Mouse (Mus musculus): ENCODE data around the gene Clec2e. TPM values are rescaled to one million over a fixed set of nuclear protein-coding genes. Genes with fewer than 3 reads are reported as not detected.
"Not testable (repeated sequence)": the region's sequence is repeated elsewhere in the genome, so short reads cannot be mapped to it uniquely, and the experiment has no call there.

The Clec2e gene
- total RNA-seq (2021) = not detected

DNA sequence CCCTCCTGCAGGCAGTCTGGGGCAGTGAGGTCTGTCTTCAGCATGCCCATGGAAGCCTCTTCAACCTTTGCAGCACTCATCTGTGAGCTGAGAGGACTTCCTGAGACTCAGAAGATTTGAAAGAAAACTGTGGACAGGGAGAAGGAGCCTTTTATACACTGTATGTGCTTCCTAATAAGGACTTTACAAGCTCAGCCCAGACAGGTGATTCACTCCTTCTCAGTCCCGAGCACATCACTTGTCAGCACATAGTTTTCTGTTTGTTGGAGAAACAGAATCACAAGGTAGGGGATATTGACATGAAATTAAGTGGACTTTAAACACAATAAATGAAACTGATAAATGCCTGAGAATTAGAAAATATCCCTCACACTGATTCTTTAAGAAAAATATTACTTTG, at the start of gene Clec2e:
Clec2e (minus strand) TSS at position 120 of the 400 bp plus-strand sequence.
- intact Hi-C loops (cut with DNase I); DNase-seq: not testable (repeated sequence)

DNA sequence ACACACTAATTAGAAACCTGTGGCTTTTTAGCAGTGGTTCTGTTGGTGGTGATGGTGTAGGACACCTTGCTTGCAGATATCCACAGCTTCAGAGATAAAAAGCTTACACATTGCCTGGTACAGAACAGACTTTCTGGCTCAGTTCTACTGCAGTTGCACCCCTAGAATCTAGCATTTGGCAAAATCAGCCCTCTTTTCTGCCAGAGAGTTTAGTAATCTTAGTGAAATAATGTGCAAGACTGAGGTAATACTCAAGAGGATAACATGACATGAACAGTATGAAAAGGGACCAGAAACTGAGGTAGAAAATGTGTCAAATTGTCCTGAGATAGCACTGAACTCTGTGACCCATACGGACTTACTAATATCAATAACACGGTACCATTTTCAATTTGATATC, 46.1 kb upstream of the Clec2e start:
- DNase-seq = no peak

DNA sequence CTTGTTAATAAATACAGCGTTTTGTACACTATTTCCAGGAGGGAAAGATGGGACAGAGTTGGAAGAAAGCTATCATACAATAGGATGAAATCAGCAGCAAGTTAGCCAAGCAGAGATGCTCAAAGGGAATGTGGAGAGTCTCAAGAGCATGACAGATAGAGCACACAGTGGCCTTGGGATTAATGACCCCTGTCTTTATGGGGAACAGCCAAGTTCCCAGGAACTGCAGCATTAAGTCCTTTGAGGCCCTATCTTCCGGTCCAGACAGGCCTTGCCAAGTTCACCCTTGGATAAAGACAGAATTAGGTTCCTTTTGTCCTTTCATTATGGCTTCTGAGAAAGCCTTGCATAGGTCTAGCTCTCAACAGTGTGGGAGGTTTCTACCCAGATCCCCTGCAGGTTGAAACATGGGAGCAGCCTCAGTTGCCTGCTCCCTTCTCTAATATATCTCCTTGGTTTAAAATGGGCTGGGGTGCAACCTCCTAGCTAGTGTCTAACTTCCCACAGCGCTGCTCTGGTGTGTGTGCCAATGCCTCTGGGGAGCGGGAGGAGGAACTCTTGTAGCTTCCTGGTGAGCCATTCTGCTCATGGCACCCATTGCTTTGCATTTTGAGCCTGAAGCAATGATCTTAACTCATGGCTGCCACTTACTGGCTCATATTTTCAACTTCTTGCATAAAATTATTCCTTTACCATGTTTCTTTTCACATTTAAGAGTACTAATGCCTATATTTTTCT, 32.1 kb upstream of the Clec2e start:
- intact Hi-C loops (cut with DNase I) = loop anchor here (5.0 kb wide), 1 partner anchor 45 kb away; no protein-coding TSS in a partner anchor
- DNase-seq = no peak

More for the DNA sequence above, 46.1 kb upstream of the Clec2e start:
- intact Hi-C loops (cut with DNase I) = no loop called here

DNA sequence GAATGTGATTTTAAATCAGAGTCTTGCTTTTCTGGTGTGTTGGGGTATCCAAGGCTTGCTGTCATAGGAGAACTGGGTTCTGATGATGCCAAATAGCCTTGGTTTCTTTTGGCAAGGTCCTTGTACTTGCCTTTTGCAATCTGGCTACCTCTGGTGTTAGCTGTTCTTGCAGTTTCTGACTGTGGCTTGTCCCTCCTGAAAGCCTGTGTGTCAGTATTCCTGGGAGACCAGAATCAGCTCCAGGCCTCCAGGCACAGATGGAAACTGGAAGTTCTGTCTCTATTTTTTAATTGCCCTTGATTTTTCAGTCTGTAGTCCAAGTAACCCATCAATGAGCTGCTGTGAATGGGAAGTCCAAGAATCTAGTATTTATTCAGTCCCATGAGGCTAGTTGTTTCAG, 26.1 kb upstream of the Clec2e start:
- no peak for DNase-seq
- intact Hi-C loops (cut with DNase I) = no loop called here

DNA sequence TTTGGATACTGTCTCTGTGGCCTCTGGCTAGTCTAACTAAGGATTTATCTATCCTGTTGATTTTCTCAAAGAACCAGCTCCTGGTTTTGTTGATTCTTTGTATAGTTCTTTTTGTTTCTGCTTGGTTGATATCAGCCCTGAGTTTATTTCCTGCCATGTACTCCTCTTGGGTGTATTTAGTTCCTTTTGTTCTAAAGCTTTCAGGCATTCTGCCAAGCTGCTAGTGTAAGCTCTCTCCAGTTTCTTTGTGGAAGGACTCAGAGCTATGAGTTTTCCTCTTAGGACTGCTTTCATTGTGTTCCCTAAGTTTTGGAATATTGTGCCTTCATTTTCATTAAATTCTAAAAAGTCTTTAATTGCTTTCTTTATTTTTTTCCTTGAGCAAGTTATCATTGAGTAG, 23.8 kb upstream of the Clec2e start:
- intact Hi-C loops (cut with DNase I); DNase-seq: not testable (repeated sequence)

DNA sequence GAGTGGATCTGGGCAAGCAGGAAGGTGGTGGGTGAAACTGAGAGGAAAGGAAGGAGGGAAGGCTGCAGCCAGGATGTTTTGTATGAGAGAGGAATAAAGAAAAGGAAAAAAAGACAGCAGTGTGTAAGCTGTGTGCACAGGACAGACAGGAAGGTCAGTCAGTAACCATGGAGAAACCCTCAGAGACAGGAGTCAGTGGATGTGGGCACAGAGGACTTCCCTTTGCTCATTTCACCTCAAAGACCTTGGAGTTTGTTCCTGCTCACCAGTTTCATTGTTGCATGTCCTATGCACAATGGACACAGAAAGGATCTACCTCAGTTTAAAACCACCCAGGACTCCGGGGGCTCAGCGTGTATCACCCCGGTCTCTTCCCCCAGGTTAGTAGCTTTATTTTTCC, 15.5 kb upstream of the Clec2e start:
- no peak for DNase-seq
- intact Hi-C loops (cut with DNase I) = no loop called here

DNA sequence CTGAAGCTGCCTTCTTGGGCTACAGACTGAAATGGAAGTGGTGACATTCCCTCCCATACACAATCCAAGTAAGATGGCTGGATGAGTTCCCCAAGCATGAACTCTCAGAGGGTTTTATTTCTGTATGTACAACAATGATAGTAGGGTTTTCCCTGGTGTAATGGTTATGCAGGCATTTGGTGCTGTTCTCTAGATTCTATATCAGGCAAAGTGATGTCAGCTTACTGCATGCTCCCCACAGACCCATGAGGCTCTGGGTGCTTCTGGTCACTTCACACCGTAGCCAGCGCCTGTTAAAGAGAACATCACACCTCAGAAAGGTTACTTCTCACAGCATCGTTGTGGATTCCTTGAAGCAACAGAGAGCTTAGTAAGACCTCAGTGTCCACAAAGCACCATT, 13.5 kb upstream of the Clec2e start:
- intact Hi-C loops (cut with DNase I); DNase-seq: not testable (repeated sequence)

DNA sequence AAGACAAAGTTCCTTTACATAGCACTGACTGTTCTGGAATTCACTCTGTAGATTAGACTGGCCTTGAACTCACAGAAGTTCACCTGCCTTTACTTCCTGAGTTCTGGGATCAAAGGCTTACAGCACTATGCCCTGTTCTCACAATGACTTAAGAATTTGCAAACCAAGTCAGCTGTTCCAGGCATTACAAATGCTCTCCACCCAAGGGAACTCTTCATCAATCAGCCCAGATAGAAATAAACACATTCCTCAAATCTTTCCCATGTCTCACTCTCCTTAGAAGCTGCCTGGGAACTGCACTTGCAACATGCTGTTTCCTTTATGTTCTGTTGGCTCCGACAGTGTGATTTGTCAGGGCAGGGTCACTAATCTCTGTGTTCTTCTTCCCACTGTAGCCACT, 13.1 kb upstream of the Clec2e start:
- intact Hi-C loops (cut with DNase I) = no loop called here

DNA sequence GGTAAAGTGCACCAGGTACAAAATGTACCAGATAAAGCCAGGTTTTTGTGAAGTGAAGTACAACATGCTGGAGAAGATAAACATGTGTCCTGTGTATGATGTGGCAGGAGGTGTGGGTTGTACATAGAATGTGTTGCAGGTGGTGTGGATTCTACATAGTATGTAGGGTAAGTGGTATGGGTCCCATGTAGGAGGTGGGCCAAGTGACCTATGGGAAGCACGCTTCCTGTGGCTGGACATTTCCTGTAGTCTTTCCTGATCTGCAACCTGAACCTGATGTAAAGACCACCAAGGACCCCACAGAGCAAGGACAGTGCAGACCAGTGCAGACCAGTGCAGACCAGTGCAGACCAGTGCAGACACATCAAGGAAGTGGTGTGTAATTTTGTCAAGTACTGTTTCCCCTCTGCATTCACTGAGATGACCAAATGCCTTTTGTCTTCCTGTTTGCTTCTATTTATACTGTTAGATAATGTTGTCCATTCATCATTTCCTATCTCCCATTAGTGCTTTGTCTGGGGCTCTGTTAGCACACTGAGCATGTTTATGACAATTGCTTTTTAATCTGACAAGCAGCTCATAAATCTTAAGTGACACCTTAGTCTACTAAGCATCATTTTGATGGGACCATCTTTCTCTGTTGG, 12.4 kb upstream of the Clec2e start:
- DNase-seq = no peak
- intact Hi-C loops (cut with DNase I) = no loop called here

More for the DNA sequence above, 13.1 kb upstream of the Clec2e start:
- DNase-seq = no peak

DNA sequence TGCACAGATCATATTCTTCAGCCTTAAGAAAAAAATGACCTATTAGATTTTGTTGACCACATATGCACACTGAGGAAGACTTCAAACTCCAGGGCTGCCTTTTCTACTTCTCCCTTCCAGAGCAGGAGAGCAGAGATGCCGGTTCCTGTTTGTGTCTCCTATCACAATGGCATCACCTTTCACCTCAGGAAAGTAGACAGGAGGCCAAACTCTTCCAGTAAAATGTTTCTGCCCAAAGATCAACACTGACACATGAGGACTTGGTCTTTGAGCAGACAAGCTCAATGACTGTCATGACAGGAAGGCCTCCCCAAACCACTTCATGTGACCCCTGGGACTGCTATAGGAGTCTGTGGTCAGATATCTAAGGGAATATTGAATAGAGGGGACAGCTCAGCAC, 11.8 kb upstream of the Clec2e start:
- peak; percentile 31 to 32 for DNase-seq
- intact Hi-C loops (cut with DNase I) = no loop called here

DNA sequence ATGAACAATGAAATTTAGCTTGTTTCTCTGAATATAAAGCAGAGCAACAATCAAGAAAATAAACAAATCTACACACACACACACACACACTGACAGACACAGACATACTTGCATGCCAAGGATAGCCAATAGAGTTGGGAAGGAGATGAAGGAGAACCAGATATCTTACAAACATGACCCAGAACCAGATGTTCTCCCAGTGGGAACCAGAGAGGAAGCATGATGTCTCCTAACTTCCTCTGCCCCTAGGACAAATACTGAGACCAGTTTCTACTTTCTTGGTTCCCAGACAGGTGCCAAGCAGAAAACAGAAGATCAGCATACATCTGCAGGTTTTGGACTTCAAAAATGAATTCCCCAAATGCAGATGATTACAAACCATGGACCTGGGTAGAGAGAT, 7.2 kb upstream of the Clec2e start:
- intact Hi-C loops (cut with DNase I) = loop anchor here (5.0 kb wide), 1 partner anchor 69 kb away; no protein-coding TSS in a partner anchor
- no peak for DNase-seq

DNA sequence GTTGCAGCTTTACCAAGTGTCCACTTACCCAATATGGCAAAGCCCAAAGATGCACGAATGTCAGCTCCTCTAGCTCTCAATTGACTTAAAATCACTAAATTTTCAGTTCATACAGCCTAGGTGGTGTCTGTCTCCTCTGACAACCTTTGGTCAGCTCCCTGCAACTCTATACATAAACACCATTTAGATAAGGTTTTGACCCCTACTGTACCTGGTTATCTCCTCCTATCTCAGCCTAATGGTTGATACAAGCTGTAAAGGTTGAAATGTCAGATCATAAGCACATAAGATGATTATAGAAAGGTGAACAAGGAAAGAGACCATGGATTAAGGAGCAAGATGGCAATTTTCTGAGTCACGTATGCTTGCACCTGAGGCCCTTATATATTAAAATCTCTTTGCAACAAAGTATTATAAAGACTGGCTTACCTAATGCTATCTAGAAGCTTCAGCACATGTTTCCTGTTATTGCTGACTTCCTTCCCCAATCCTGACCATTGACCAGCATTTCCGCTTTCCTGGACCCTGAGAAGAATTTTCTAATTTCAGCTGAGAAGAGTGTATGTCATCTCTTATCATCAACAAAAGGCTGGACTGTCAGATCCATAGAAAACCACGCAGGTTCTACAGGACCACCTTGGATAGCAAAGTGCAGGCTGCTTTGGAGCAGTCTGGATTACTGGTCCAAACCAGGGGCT, 2.3 kb upstream of the Clec2e start:
- no peak for DNase-seq
- intact Hi-C loops (cut with DNase I) = no loop called here

DNA sequence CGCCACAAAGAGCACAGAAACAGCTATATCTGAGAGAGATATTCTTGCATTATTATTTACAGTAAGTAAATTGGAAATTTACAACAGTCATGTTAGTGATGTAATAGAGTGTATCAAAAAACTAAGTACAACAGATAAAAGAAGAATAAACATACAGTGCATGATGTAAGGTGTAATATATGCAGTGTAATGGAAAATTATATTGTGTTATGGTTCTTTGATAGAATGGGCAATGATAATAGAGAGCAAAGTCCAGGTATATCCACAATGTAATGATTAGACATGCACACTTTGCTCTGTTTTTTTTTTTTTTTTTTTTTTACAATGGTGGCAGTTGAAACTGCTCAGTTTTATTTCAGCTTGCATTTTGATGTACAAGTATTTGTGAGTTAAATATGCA, 891 bp upstream of the Clec2e start:
- intact Hi-C loops (cut with DNase I) = no loop called here
- DNase-seq = no peak

DNA sequence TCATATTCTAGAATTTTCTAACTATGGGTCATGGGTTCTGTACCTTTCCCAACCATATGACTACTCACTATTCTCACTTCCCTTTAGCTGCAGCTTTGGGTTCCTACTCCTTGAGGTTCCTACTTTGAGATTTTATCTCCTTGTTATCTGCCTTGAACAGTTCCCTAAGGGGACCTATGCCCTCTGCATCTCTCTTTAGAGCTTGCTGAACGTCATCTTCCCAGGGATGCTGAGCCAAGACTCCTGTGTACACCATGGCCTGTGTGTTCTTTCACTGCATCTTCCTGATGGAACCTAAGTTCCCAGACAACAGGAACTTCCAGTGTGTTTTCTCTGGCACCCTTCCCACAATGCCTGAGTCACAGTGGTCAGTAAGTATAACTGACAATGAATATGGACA, 2.8 kb downstream of the Clec2e start:
- DNase-seq = peak; percentile 47 to 49

DNA sequence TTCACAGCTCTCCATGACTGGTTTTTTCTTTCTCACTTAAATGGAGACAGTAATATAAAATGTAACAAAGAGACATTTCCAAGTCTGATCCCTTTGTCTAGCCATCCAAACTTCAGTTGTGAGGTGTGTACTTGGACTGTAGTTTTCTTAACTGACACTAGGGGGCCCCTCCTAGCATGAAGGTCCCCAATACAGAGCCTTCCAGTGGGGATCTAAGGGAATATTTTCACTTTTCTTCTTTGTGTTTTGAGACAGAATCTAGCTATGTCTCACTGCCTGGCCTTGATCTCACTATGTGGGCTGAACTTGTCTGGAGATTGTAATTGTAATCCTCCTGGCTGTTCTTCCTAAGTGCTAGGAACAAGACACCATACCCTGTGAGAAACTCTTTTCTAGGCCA, 5.5 kb downstream of the Clec2e start:
- intact Hi-C loops (cut with DNase I) = loop anchor here (2.0 to 10.0 kb wide), 3 partner anchors 36 to 350 kb away; partner anchors contain the start of gene Clec2d
- DNase-seq = peak; percentile 34 to 42

More for the DNA sequence above, 2.8 kb downstream of the Clec2e start:
- intact Hi-C loops (cut with DNase I) = loop anchor here (10.0 kb wide), 1 partner anchor 347 kb away; no protein-coding TSS in a partner anchor

DNA sequence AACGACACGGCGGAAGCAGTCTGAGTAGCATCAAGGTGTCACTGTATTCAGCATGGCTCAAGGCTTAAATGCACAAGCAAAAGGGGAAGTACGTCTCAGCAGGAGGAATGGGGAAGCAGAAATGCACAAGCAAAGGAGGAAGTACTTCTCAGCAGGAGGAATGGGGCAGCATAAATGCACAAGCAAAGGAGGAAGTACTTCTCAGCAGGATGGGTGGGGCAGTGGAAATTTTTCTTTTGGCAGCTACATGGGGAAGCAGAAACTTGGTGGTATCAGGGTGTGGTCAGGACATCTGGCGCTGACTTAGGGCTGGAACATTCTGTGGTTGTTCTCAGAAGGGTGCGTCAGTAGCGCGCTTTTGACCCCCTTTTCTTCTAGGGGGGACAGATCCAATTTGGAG, 12.1 kb downstream of the Clec2e start:
- intact Hi-C loops (cut with DNase I) = loop anchor here (2.0 kb wide), 1 partner anchor 168 kb away; no protein-coding TSS in a partner anchor
- DNase-seq = not testable (repeated sequence)

DNA sequence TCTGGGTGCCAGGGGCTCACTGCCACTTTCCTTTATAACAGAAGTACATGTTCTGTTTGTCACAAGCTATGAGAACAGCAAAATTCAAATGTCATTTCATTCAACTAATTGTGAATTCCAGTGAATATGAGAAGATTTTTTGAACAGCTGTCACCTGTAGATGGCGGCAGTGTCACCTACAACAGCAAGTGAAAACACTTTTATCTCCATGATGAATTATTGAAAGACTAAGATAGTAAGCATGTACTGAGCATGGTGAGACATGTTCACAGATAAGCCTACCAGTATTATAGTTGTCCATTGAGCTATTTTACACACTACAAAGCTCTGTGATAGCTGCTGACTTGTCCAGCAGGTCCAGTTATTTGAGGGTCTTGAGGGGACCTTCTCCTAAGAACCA, 12.6 kb downstream of the Clec2e start:
- intact Hi-C loops (cut with DNase I) = loop anchor here (2.0 kb wide), 1 partner anchor 169 kb away; no protein-coding TSS in a partner anchor
- DNase-seq = peak; percentile 38 to 39

DNA sequence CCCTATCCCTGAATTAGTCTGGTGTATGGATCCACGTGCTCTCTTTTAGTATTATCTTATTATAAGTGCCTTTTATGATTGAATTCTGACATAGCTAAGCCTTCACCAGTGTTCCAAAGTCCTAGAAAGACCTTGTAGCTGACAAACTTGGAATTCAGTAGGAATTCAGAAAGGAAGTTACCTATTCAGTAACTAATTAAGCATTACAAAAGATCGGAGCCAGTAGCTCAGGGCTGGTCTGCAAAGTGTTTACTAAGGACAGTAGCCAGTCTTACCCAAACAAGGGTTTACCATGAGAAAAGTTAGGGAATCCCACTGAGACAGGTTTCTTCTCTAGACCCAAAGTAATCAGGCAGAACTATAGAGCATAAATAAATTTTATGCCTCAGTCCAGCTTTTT, 14.7 kb downstream of the Clec2e start:
- intact Hi-C loops (cut with DNase I); DNase-seq: not testable (repeated sequence)

DNA sequence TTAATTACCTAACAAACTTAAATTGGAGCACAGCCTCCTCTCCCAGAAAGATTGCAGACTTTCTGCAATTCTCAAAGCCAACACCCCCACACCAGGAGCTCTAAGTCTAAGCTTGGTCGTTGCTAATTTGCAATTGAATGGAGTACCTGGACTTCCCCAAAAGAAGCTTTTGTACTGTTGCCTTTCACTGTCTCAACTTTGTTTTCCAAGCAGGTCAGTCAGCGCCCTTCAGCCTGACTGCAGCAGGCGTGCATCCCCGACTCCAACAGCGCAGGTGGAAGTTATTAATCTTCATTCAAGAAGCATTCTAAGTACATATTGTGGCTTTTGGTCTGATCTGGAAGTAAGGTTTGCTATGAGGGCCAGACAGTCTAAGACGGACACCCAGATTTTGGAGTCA, 15.6 kb downstream of the Clec2e start:
- intact Hi-C loops (cut with DNase I) = no loop called here
- DNase-seq = no peak

DNA sequence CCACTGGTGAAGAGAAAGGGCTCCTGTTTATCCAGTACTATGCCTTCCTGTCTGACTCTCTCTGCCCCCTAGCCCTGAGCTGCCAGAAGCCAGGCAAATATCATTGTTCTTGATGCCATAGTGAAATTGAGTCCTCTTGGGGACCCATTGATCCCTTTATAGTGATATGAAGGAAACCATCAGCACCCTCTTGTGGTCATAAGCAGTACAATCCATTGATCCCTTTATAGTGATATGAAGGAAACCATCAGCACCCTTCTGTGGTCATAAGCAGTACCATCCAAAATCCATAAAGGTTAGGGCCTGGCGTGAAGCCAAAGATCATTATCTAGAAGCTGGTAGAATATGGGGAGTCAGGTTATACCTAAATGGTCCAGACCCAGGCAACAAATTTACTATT, 33.7 kb downstream of the Clec2e start:
- peak; percentile 15 to 16 for DNase-seq
- intact Hi-C loops (cut with DNase I) = loop anchor here (1.0 kb wide), 1 partner anchor 213 kb away; no protein-coding TSS in a partner anchor

DNA sequence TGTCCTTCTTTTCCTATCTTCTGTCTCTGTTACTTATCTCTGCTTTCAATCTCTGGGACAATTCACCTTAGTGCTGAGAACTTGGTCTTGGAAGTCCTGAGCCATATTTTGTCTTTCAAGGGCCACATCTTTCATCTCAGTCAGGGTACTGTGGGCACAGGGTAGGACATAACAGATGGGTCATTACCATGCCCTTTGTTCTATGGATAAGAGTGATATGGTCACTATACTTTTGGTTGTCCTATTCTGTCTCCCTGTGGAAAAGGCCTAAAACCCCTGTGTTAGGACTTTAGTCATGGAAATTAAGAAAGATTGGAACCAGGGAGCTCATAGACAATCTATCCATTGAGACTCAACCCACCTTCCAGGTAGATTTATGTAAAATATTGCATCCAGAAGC, 34.2 kb downstream of the Clec2e start:
- intact Hi-C loops (cut with DNase I) = no loop called here
- no peak for DNase-seq

Measured in heart, postnatal 36 days (tissue).